Mouse (Mus musculus) forebrain, embryonic 16.5 days (tissue): ENCODE data around the gene Esyt3. TPM values are rescaled to one million over a fixed set of nuclear protein-coding genes. Genes with fewer than 3 reads are reported as not detected.

Experiments
- ATAC-seq: fragments of 200-750 bp; cut with Nextera tagmentation; 2 replicates; pipeline ENCODE4 v1.8.0; 2017; ENCODE audit warnings: mild to moderate bottlenecking, moderate library complexity
- H3K27ac ChIP-seq: fragments of 300-500 bp; sonication (generic); 2 replicates; pipeline ENCODE4 v1.5.1; 2014; ENCODE audit warnings: low read length, control low read depth
- H3K27me3 ChIP-seq: fragments of 300-500 bp; sonication (generic); replicated peaks from 2 replicates; pipeline ENCODE4 v1.6.1; 2014; ENCODE audit warnings: low read length; ENCODE audit not compliant: control insufficient read depth, insufficient read depth
- H3K36me3 ChIP-seq: fragments of 300-500 bp; sonication (generic); 2 replicates; pipeline ENCODE4 v1.6.1; 2014; ENCODE audit not compliant: control insufficient read depth, insufficient read depth
- H3K4me1 ChIP-seq: fragments of 300-500 bp; sonication (generic); replicated peaks from 2 replicates; pipeline ENCODE4 v1.6.1; 2014; ENCODE audit warnings: low read length; ENCODE audit not compliant: control insufficient read depth, insufficient read depth
- H3K4me2 ChIP-seq: fragments of 300-500 bp; sonication (generic); 2 replicates; pipeline ENCODE4 v1.6.1; 2014; ENCODE audit warnings: mild to moderate bottlenecking, low read length, control low read depth
- H3K4me3 ChIP-seq: fragments of 300-500 bp; sonication (generic); replicated peaks from 2 replicates; pipeline ENCODE4 v1.5.1; 2014; ENCODE audit warnings: mild to moderate bottlenecking, low read length, control low read depth
- H3K9ac ChIP-seq: fragments of 300-500 bp; sonication (generic); replicated peaks from 2 replicates; pipeline ENCODE4 v1.6.1; 2014; ENCODE audit warnings: low read depth, low read length, control low read depth
- H3K9me3 ChIP-seq: fragments of 300-500 bp; sonication (generic); 2 replicates; pipeline ENCODE4 v1.6.1; 2016; ENCODE audit warnings: low read length; ENCODE audit not compliant: control insufficient read depth
- WGBS: fragments of 180-500 bp; shearing (Covaris S2); extraction: QIAGEN DNeasy Blood & Tissue Kit; methylation state at CpG from one replicate; pipeline ENCODE4 v1.1.7; 2014; 5-methylcytosine and 5-hydroxymethylcytosine counted together
- polyA plus RNA-seq: library from polyadenylated mRNA; unstranded; fragments of >200 nt; fragmentation: Nextera tagmentation; extraction: Ambion mirVana; gene quantifications from 2 replicates; pipeline ENCODE4 v1.2.1, GENCODE M21; 2015

Esyt3 gene
- polyA plus RNA-seq, 1 experiment from 2014 or later: 0.66 TPM

GRCm38 (mm10) chr9:99361946-99362345 is 3.6 kb upstream of the Esyt3 start:
- ATAC-seq: no peak
- H3K4me2 ChIP-seq: no peak overlapping the region
- peaks cover 12% of the 10 kb centered on the region for H3K4me1 ChIP-seq
- no peak overlapping the region for H3K27ac ChIP-seq
- no peak overlapping the region for H3K9ac ChIP-seq
- H3K4me3 ChIP-seq: no peak overlapping the region
- no peaks in the 10 kb centered on the region for H3K36me3 ChIP-seq
- WGBS: 90% methylated on average over 9 of the region's 9 CpGs
- peaks cover 16% of the 10 kb centered on the region for H3K27me3 ChIP-seq
- H3K9me3 ChIP-seq: no peaks in the 10 kb centered on the region

- Histone ChIP-seq H3K9ac (no peak overlapping the region), H3K9me3 (no peaks in the 10 kb centered on the region), H3K27me3 (peaks cover 25% of the 10 kb centered on the region), H3K4me2 (no peak overlapping the region), H3K27ac (no peak overlapping the region), H3K4me3 (no peak overlapping the region), H3K4me1 (peaks cover 12% of the 10 kb centered on the region), H3K36me3 (no peaks in the 10 kb centered on the region)
- ATAC-seq: no peak
- WGBS: 89% methylated on average over 15 of the region's 15 CpGs
Measured at GRCm38 (mm10) chr9:99359012-99359411, 655 bp upstream of the Esyt3 start.

DNA sequence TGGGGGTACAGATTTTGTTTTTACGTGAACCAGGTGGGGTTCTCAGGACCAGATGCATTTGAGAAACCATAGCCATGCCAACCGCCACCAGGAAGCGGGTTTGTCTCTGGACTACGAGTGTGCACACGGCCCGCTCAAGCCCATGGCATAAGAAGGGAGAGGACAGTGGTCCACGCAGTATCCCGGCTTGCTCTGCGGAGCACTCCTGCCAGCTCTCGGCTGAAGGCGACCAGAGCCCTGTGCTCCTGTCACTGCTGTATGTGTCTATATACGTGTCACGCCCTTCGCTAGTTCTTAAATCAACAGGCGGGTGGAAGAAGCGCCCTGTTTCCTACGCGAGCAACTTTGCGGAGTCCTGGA is 816 bp downstream of the Esyt3 start:
- H3K9ac ChIP-seq: peak overlapping the region; percentile 52; the same call in 1 of the 2 replicates
- ATAC-seq: peak; percentile 51; the same call in 1 of the 2 replicates
- H3K9me3 ChIP-seq: no peaks in the 10 kb centered on the region
- peaks cover 12% of the 10 kb centered on the region for H3K4me1 ChIP-seq
- no peaks in the 10 kb centered on the region for H3K36me3 ChIP-seq
- peak overlapping the region; percentile 48 for H3K4me3 ChIP-seq
- H3K27ac ChIP-seq: no peak overlapping the region
- 3% methylated on average over 19 of the region's 19 CpGs for WGBS
- peaks cover 25% of the 10 kb centered on the region for H3K27me3 ChIP-seq
- peak overlapping the region; percentile 95 for H3K4me2 ChIP-seq

DNA sequence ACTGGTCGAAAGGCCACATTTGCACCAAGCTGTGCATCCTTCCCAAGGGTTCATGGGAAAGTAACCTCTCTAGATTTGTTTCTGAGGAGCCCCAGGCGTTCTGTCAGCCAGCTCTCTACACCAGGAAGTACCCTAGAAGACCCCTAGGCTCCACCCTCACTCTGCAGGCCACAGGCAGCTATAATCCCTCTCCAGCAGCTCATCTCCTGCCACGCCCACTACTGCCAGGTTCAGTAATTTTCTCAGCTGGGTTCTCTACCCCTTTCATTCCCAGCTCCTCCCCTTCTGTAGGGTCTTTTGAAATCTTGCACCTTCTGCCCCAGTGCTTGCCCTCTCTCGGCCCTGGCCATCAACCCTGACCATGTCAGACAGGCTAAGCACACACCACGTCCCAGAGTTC is 2.4 kb downstream of the Esyt3 start:
- no peaks in the 10 kb centered on the region for H3K9me3 ChIP-seq
- ATAC-seq: no peak
- H3K4me3 ChIP-seq: no peak overlapping the region
- peaks cover 12% of the 10 kb centered on the region for H3K4me1 ChIP-seq
- peaks cover 25% of the 10 kb centered on the region for H3K27me3 ChIP-seq
- no peak overlapping the region for H3K4me2 ChIP-seq
- WGBS: 22% methylated on average over 5 of the region's 5 CpGs
- no peak overlapping the region for H3K9ac ChIP-seq
- no peak overlapping the region for H3K27ac ChIP-seq
- no peaks in the 10 kb centered on the region for H3K36me3 ChIP-seq

DNA sequence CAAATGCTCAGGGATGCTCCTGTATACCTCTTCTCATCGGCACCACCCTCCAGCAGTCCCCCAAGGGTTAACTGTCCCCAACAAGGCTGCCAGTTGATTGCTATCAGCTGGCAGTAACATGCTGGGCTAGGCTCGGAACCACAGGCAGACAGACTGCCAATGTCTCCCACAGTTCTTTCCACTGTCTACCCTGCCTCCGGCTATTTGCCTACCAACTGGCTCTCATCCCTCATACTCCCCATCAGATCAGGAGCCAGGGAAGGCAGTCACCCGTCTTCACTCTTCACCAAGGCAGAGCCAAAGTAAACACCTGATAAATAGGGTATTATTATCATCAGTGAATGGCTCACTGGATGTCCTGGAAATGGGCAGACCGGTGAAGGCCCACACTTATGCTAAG is 3.6 kb downstream of the Esyt3 start:
- Histone ChIP-seq H3K36me3 (no peaks in the 10 kb centered on the region), H3K4me3 (no peak overlapping the region), H3K9ac (no peak overlapping the region), H3K27ac (no peak overlapping the region), H3K27me3 (peaks cover 25% of the 10 kb centered on the region), H3K9me3 (no peaks in the 10 kb centered on the region), H3K4me1 (peaks cover 12% of the 10 kb centered on the region), H3K4me2 (no peak overlapping the region)
- whole genome bisulfite sequencing: 58% methylated on average over 5 of the region's 5 CpGs
- no peak for ATAC-seq

DNA sequence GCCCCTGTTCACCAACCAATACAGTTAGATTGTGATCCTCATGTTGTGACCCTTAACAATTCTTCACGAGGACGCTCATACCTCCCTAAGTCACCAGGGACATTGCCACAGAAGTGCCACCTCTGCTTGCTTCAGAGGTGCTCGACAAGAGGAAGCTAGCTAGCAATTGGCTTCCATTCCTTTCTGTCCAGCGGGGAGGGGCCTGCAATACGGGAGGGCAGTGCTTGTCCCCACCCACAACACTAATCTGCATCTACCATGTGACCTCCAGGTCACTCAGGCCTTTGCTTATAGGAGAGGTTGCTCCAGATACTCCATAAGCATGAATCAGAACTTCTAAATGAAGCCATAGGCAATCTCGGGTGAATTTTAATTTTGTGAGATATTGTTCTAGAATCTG is 5.0 kb downstream of the Esyt3 start:
- H3K4me3 ChIP-seq: no peak overlapping the region
- H3K36me3 ChIP-seq: no peaks in the 10 kb centered on the region
- ATAC-seq: no peak
- peaks cover 11% of the 10 kb centered on the region for H3K4me1 ChIP-seq
- H3K27me3 ChIP-seq: peaks cover 22% of the 10 kb centered on the region
- 70% methylated on average over 6 of the region's 6 CpGs for WGBS
- no peak overlapping the region for H3K9ac ChIP-seq
- no peak overlapping the region for H3K4me2 ChIP-seq
- no peak overlapping the region for H3K27ac ChIP-seq
- H3K9me3 ChIP-seq: peaks cover 4% of the 10 kb centered on the region; the same call in 1 of the 2 replicates

DNA sequence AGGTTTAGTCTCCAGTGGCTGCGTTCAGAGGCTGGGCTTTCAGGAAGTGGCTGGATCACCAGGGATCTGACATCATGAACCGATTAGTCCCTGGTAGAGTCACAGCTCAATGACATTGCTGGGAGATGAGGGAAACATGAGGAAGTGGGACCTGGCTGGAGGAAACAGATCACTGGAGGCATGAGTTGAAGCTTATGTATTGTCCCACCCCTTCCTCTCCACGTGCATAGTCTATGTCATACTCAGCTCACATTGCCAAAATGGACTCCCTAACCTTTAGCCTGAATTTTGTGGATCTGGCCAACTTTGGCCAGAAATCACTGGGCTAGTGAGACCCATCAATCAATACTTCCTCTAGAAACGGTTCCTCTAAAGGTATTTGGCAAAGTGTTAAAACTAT is 5.4 kb downstream of the Esyt3 start:
- Histone ChIP-seq H3K27me3 (peaks cover 18% of the 10 kb centered on the region), H3K4me2 (no peak overlapping the region), H3K27ac (no peak overlapping the region), H3K4me1 (peaks cover 7% of the 10 kb centered on the region), H3K36me3 (no peaks in the 10 kb centered on the region), H3K9me3 (peaks cover 4% of the 10 kb centered on the region; the same call in 1 of the 2 replicates), H3K4me3 (no peak overlapping the region), H3K9ac (no peak overlapping the region)
- 85% methylated on average over 4 of the region's 4 CpGs for WGBS
- no peak for ATAC-seq

DNA sequence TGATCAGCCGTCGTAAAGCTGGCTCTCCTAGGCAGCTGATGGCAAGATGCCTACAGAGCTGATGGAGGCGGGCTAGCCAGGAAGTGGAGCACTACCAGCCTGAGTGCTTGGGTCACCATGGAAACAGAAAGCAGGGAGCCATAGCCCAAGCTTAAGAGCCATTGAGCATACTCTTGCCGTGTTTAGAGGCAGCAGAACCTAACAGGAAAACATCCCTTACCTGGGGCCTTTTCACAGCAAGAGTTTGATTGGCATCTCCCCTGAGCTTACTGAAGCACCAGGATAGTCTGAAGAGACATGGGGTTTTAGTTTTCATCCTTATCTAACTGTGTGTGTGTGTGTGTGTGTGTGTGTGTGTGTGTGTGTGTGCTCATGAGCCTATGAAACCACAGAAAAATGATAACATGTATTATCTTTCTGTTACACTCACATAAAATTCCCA is 13.0 kb downstream of the Esyt3 start:
- H3K36me3 ChIP-seq: no peaks in the 10 kb centered on the region
- peak; percentile 93 for ATAC-seq
- H3K27me3 ChIP-seq: no peaks in the 10 kb centered on the region
- H3K9me3 ChIP-seq: peaks cover 4% of the 10 kb centered on the region; the same call in 1 of the 2 replicates
- H3K27ac ChIP-seq: no peak overlapping the region
- H3K4me3 ChIP-seq: no peak overlapping the region
- H3K4me1 ChIP-seq: peaks cover 5% of the 10 kb centered on the region; the same call in 1 of the 2 replicates
- no peak overlapping the region for H3K9ac ChIP-seq
- 29% methylated on average over 4 of the region's 4 CpGs for WGBS
- H3K4me2 ChIP-seq: no peak overlapping the region

DNA sequence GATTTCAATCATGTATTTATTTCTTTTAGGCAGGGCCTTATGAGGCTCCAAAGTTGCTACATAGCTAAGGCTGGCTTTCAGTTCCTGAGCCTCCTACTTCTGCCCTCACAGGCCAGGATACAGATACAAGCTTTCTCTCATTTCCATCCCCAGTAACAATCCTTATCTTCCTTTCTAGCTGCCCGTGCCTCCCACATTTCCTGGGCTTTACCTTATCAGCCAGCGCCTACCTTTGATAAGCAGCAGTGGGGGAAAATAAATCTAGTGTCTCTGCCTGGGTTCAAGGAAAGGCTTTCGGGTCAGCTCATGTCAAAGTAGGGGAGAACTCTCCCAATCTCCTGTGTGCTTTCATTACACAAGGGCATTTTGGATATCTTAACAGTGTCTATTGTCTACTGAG is 16.8 kb downstream of the Esyt3 start:
- 85% methylated on average over 3 of the region's 3 CpGs for WGBS
- H3K27me3 ChIP-seq: no peaks in the 10 kb centered on the region
- H3K4me2 ChIP-seq: no peak overlapping the region
- no peak overlapping the region for H3K4me3 ChIP-seq
- no peak overlapping the region for H3K27ac ChIP-seq
- no peaks in the 10 kb centered on the region for H3K9me3 ChIP-seq
- no peak overlapping the region for H3K9ac ChIP-seq
- ATAC-seq: no peak
- peaks cover 5% of the 10 kb centered on the region; the same call in 1 of the 2 replicates for H3K4me1 ChIP-seq
- H3K36me3 ChIP-seq: no peaks in the 10 kb centered on the region

DNA sequence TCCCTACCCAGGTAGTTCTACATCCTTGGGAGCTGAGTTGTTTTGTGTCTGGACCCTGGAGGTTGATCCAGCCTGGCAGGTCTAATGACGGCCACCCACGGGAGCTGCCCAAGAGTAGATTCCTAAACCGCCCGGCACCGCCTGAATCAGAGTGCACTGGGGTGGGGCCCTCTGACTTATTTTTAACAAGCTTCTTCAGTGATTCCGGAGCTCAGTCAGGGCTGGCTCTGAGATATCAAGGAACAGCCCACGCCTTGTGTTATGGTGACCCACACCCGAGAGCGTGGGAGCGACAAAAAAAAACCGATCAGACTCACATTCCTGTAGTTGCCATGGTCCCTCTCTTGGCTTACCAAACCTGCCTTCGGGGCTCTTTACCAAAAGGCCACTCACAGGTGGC is 18.2 kb downstream of the Esyt3 start:
- no peak for ATAC-seq

More for the DNA sequence above, 18.2 kb downstream of the Esyt3 start:
- Histone ChIP-seq H3K27me3 (no peaks in the 10 kb centered on the region), H3K27ac (no peak overlapping the region), H3K9ac (no peak overlapping the region), H3K4me1 (peaks cover 2% of the 10 kb centered on the region; the same call in 1 of the 2 replicates), H3K4me3 (no peak overlapping the region), H3K36me3 (no peaks in the 10 kb centered on the region), H3K4me2 (no peak overlapping the region), H3K9me3 (no peaks in the 10 kb centered on the region)
- WGBS: 87% methylated on average over 12 of the region's 12 CpGs
